In the genomic region with DNA sequence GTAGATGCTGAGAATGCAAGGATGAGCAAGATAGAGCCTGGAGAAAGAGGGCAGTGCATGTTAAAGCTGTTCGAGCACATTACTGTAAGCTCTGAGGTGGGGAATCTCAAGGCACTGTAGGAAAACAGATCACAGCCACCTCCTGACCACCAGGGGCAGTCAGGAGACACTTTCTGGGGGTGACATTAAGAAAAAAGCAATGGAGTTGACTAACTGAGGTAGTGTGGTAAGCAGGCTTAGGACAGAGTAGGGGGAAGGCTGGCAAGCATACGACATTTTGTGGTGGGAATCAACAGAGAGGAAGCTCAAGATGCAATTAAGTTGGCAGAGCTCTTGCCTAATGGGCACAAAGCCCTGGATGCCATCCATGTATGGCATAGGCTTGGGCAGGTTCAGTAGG, we compare ENCODE assay signal across 18 mouse cellular contexts.
DNase-seq lines count a peak whose midpoint lies in the region; ATAC-seq and TF ChIP-seq lines count a peak whose summit lies in the region.
"Had no signal": no experiment of that assay in that cellular context is flagged by ENCODE, and none has a peak within 500 bp of the region (broad histone marks: within the 10 kb centered on the region; RNA-seq: fewer than 3 reads in every experiment).

No protein-coding gene starts in this region.

- H3K27ac ChIP-seq in liver, embryonic 14.5 days: no peak overlapping the region
- H3K27ac ChIP-seq in liver, embryonic 11.5 days (ENCODE audit: low read depth, low read length): no peak overlapping the region
- no peak overlapping the region for H3K27ac ChIP-seq in ES-Bruce4 (ENCODE audit: insufficient read depth, low read length)
- no peak overlapping the region for H3K27ac ChIP-seq in neural tube, embryonic 15.5 days (replicated peaks)
- H3K27ac ChIP-seq: embryonic facial prominence, embryonic 10.5 days; heart, embryonic 15.5 days; hindbrain, embryonic 15.5 days; liver, embryonic 13.5 days; macrophage had no signal

- no peak overlapping the region for H3K4me3 ChIP-seq in liver, embryonic 14.5 days (ENCODE audit: insufficient read depth in 1 of 2, low read depth in 2 of 2, low read length in 2 of 2)
- H3K4me3 ChIP-seq in liver, embryonic 11.5 days (ENCODE audit: low read depth, low read length): no peak overlapping the region
- H3K4me3 ChIP-seq in ES-Bruce4 (ENCODE audit: low read depth, low read length): no peak overlapping the region
- H3K4me3 ChIP-seq in neural tube, embryonic 15.5 days (replicated peaks): no peak overlapping the region
- H3K4me3 ChIP-seq: embryonic facial prominence, embryonic 10.5 days; heart, embryonic 15.5 days; hindbrain, embryonic 15.5 days; liver, embryonic 13.5 days had no signal

- no peak overlapping the region for H3K9ac ChIP-seq in liver, embryonic 14.5 days (replicated peaks)
- no peak overlapping the region for H3K9ac ChIP-seq in liver, embryonic 11.5 days (ENCODE audit: low read depth, low read length)
- no peak overlapping the region for H3K9ac ChIP-seq in ES-Bruce4 (ENCODE audit: low read depth, poor library complexity, severe bottlenecking)
- no peak overlapping the region for H3K9ac ChIP-seq in neural tube, embryonic 15.5 days (replicated peaks)
- H3K9ac ChIP-seq: heart, embryonic 15.5 days; hindbrain, embryonic 15.5 days; liver, embryonic 13.5 days had no signal

- TF ChIP-seq POLR2A in ES-Bruce4 (IDR thresholded peaks at IDR 0.05; ENCODE audit: insufficient read depth, low read length): no peak

- 0 out of 2 replicates have a peak, but pooled peaks have one; percentile 23 for TF ChIP-seq CTCF in liver, embryonic 14.5 days (IDR thresholded peaks at IDR 0.05; ENCODE audit: low read depth)
- peak; percentile 18 for TF ChIP-seq CTCF in ES-Bruce4 (IDR thresholded peaks at IDR 0.05; ENCODE audit: low read depth, low read length)

- H3K9me3 ChIP-seq in liver, embryonic 14.5 days (ENCODE audit: control insufficient read depth, low read length): no peaks in the 10 kb centered on the region
- H3K9me3 ChIP-seq in liver, embryonic 11.5 days (ENCODE audit: control insufficient read depth, low read length): no peaks in the 10 kb centered on the region
- no peaks in the 10 kb centered on the region for H3K9me3 ChIP-seq in ES-Bruce4 (replicated peaks; ENCODE audit: control insufficient read depth, insufficient read depth, low read length, poor library complexity, severe bottlenecking)
- no peaks in the 10 kb centered on the region for H3K9me3 ChIP-seq in neural tube, embryonic 15.5 days (replicated peaks)
- H3K9me3 ChIP-seq: embryonic facial prominence, embryonic 10.5 days; heart, embryonic 15.5 days; hindbrain, embryonic 15.5 days; liver, embryonic 13.5 days had no signal

- H3K4me2 ChIP-seq in liver, embryonic 14.5 days (ENCODE audit: low read depth): no peak overlapping the region
- H3K4me2 ChIP-seq in liver, embryonic 11.5 days: no peak overlapping the region
- no peak overlapping the region for H3K4me2 ChIP-seq in neural tube, embryonic 15.5 days
- H3K4me2 ChIP-seq: heart, embryonic 15.5 days; hindbrain, embryonic 15.5 days; liver, embryonic 13.5 days had no signal

- WGBS in liver, embryonic 14.5 days (ENCODE audit: insufficient replicate concordance): 45% methylated on average over 2 of the region's 2 CpGs
- 81% methylated on average over 2 of the region's 2 CpGs for WGBS in liver, embryonic 11.5 days
- 85% methylated on average over 2 of the region's 2 CpGs for WGBS in neural tube, embryonic 15.5 days

- H3K4me1 ChIP-seq in liver, embryonic 14.5 days (replicated peaks; ENCODE audit: control insufficient read depth in 2 of 2, insufficient read depth in 2 of 2, low read length in 1 of 2): no peaks in the 10 kb centered on the region; a peak in 1 of 4 replicates
- H3K4me1 ChIP-seq in liver, embryonic 11.5 days (replicated peaks; ENCODE audit: control insufficient read depth, insufficient read depth, low read length): no peaks in the 10 kb centered on the region
- no peaks in the 10 kb centered on the region for H3K4me1 ChIP-seq in ES-Bruce4 (ENCODE audit: control insufficient read depth, insufficient read depth, low read length)
- H3K4me1 ChIP-seq in neural tube, embryonic 15.5 days: no peaks in the 10 kb centered on the region
- H3K4me1 ChIP-seq: embryonic facial prominence, embryonic 10.5 days; heart, embryonic 15.5 days; hindbrain, embryonic 15.5 days; liver, embryonic 13.5 days had no signal

- TF ChIP-seq EP300 in liver, embryonic 14.5 days (IDR thresholded peaks at IDR 0.05; ENCODE audit: low read depth): no peak
- no peak for TF ChIP-seq EP300 in ES-Bruce4 (IDR thresholded peaks at IDR 0.05; ENCODE audit: insufficient read depth, low read depth, low read length)

- ATAC-seq in liver, embryonic 14.5 days (ENCODE audit: insufficient read depth): no peak
- no peak for ATAC-seq in liver, embryonic 11.5 days (replicated peaks; ENCODE audit: low FRiP score)
- no peak for ATAC-seq in neural tube, embryonic 15.5 days (ENCODE audit: low FRiP score)
- ATAC-seq: midbrain, embryonic 16.5 days had no signal

- peak; percentile 10 to 12 for DNase-seq in cerebellum, postnatal 14 days
- DNase-seq in cerebellum, adult 9-10 months: no peak
- DNase-seq in liver, embryonic 14.5 days (ENCODE audit: low read depth in 3 of 3, low spot score in 3 of 3): no peak
- no peak for DNase-seq in liver, embryonic 11.5 days (ENCODE audit: low spot score)
- DNase-seq in induced T-regulatory cell, adult 2 months (ENCODE audit: low read depth): peak; percentile 1
- no peak for DNase-seq in ovary, adult 18-20 months (ENCODE audit: low spot score)
- DNase-seq: B cell, adult 2 months; cerebellum, adult 8-10 months; gastrocnemius, postnatal 25 days; liver, embryonic 13.5 days; thymus, adult 18-20 months had no signal

- no peaks in the 10 kb centered on the region for H3K27me3 ChIP-seq in liver, embryonic 14.5 days (ENCODE audit: control insufficient read depth, insufficient read depth, low read length)
- no peaks in the 10 kb centered on the region for H3K27me3 ChIP-seq in liver, embryonic 11.5 days (replicated peaks; ENCODE audit: control insufficient read depth, insufficient read depth, low read length)
- no peaks in the 10 kb centered on the region for H3K27me3 ChIP-seq in ES-Bruce4 (ENCODE audit: control insufficient read depth, insufficient read depth, low read length, poor library complexity, severe bottlenecking)
- H3K27me3 ChIP-seq in neural tube, embryonic 15.5 days (replicated peaks): no peaks in the 10 kb centered on the region
- H3K27me3 ChIP-seq: heart, embryonic 15.5 days; hindbrain, embryonic 15.5 days; liver, embryonic 13.5 days had no signal

- no peaks in the 10 kb centered on the region for H3K36me3 ChIP-seq in liver, embryonic 14.5 days (replicated peaks; ENCODE audit: control insufficient read depth, insufficient read depth, low read depth)
- no peaks in the 10 kb centered on the region for H3K36me3 ChIP-seq in liver, embryonic 11.5 days (ENCODE audit: control insufficient read depth, insufficient read depth, low read length)
- H3K36me3 ChIP-seq in ES-Bruce4 (ENCODE audit: control insufficient read depth, insufficient read depth, low read length, poor library complexity, severe bottlenecking): no peaks in the 10 kb centered on the region
- H3K36me3 ChIP-seq in neural tube, embryonic 15.5 days: no peaks in the 10 kb centered on the region
- H3K36me3 ChIP-seq: embryonic facial prominence, embryonic 10.5 days; heart, embryonic 15.5 days; hindbrain, embryonic 15.5 days; liver, embryonic 13.5 days had no signal

Comparison
In these comparisons a context has a peak if more than half of its experiments do, and no peak if none do; other contexts are left out.
1. DNase-seq: peak in cerebellum, postnatal 14 days (2 of 2) and induced T-regulatory cell, adult 2 months (single experiment); none in cerebellum, adult 9-10 months (single experiment), liver, embryonic 14.5 days (0 of 3), liver, embryonic 11.5 days (single experiment) and ovary, adult 18-20 months (single experiment).